Mouse (Mus musculus) right cerebral cortex, postnatal 36 days (tissue): Measurements from ENCODE around the gene 4931428L18Rik.
A peak's percentile ranks its signal among the peaks of the same experiment; 100 is the strongest.

Experiments
- DNase-seq, 2 experiments: peaks; one replicate each; pipeline ENCODE4 v3.0.0; 2022; ENCODE audit warnings: low spot score in 2 of 2, mixed read lengths in 1 of 2

Gene 4931428L18Rik

DNA sequence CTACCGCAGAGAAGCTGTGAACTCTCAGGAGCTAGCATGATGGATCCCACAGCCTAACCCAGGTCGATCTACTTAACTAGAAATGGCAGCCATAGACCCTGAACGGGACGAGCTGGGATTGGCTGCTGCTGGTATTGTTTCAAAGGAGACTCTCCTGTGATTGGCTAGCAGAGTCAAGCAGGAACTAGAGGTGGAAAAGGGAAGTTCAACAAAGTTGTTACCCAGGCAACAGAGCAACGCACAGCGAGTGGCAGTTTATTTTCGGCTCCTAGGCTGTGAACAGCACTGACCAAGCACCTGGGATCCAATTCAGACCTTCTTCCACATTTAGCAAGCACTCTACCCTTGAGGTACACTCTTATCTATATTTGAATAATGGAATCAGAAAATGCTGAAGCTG is at the start of gene 4931428L18Rik, which contains the start of gene Pih1d3:
4931428L18Rik (minus strand) TSS at position 121 of the 400 bp plus-strand sequence.
Pih1d3 (plus strand) TSS at position 275 of the 400 bp plus-strand sequence.
- DNase-seq, result no peak

DNA sequence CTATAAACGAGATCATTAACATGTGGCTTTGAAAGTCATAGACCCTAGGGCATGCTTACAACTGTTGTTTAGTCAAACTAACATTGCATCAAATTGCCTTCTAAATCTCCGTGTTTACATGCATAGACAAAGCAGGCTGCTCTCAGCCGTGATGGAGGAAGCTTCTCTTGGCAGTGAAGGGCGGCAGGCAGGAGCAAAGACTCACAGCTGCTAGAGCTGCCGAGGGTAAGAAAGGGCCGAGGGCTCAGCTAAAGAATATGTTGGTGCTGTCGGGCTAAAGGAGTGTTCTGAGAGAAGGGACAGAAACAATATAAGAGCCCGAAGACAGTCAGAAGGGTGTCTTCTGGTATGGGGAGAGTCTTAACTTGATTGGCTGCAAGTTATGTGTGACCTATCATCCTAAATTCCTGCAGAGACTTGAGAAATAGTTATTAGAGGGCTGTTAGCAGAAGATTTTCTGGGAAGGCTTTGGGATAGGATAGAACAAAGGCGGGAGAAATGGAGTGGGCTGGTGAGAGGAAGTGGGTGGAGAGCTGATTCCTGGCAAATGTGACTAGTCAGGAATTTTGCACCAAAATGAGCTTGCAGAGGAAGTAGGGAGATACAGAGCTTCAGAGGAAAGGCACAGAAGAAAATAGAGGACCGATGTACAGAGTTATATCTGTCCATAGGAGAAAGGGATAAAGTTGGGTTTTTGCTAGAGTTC is 37.9 kb upstream of the 4931428L18Rik start:
- DNase-seq, result peak; percentile 8 to 28

DNA sequence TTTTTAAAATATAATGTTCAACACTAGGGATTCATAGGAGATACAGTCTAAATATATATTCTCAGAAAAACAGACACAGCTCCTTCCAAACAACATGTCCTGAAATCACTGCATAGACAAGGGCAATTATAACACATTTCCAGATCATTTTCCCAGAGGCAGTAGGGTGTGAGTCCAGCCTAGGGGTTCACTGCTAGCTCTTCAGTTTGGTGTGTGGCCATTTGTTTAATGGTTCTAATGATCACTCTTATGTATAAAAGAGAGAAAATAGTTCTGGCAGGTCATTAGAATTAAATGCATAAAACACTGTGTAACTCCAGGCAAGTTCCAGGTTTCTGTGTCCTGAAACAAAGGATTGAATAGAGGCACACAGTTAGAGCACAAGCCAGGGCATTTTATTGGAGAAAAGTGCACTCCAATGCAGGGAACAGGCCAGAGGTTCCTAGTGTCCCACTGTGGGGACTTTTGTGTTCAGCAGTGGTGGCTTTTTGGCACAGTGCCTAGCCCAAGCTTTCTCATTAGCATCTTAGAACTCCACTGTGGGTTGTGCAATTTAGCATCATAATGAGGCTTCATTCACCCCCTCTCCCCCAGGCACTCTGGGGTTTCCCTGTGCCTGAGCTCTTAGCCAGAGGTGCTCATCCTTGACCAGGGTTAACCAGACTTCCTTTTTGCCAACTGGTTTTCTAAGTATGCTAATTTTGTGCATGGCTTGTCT is 11.0 kb upstream of the 4931428L18Rik start:
- no peak for DNase-seq

GRCm38 (mm10) chr1:31220599-31221250 is 1.8 kb downstream of the 4931428L18Rik start:
- no peak for DNase-seq

DNA sequence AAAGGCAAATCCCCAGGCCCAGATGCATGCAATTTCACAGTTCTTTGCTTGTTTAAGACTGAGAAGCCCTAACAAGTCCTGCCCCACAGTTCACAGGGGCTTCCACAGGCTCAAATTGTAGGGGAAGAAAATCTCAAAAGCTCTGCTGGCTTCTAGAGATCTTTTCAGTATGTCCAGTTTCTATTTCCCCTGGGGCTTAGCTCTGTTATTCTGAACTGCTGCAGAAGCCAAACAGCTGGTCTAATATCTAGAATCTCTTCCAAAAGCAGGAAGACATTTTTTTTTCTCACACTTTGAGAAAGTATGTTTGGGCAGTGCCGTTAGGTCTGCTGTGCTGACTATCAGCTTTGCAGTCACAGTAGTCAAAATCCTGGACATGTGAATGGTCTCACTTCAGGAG is 7.7 kb downstream of the 4931428L18Rik start:
- no peak for DNase-seq

DNA sequence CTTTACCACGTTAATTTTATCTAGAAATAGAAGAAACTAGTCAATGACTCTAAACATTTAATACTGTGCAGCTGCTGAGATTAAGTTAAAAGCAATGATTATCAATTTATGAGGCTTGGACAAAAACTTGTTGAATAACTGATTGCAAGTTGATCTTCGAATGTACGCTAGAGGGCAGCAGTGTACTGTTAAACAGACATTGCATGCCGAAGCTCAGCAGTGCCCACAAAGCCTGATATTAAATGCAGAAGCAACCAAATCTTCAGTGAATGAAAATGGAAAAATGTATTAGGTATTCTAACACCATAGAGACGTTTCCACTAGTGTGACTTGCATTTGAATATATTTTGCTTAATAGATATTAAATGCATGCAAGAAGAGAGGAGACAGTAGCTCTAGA is 12.3 kb downstream of the 4931428L18Rik start:
- peak; percentile 14 to 28 for DNase-seq

- no peak for DNase-seq
Observed at GRCm38 (mm10) chr1:31205770-31206169, 16.7 kb downstream of the 4931428L18Rik start.

DNA sequence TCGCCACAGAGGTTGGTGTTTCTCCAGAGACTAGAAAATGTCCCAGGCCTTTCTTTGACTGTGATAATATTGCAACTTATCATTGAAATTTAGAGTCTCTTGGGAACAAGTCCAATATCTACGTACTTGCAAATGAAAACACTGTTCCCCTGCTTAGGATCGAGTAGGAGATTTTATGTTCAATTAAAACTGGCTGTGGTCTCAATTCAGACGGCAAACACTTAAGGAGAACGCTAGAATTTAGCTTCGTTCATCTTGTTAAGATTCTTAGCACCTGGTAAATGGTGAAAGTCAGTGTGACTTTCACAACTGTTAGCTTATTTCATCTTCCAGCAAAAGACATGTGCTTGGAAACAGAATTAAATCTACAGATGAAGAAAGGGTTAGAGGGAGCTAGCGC is 17.1 kb downstream of the 4931428L18Rik start:
- no peak for DNase-seq

DNA sequence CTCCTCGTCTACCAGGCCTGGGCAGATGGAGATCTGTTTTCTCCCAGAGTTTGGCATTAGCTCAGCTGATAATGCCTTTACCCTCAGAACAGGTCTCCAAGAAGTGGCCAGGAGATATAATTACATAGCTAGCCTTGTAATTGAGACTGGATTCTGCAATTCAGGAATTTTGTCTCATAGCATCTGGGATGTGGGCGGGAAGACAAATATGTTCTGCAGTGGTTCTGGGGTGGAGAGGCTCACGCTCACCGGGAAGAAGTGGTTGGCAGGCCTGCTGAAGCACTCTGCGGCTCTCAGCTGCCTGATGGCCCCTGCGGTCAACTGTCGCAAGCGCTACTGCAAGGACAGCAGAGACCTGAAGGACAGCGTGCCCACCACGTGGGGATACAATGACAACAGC is 18.7 kb downstream of the 4931428L18Rik start:
- DNase-seq, result peak in 1 of 2 experiments; percentile 28

DNA sequence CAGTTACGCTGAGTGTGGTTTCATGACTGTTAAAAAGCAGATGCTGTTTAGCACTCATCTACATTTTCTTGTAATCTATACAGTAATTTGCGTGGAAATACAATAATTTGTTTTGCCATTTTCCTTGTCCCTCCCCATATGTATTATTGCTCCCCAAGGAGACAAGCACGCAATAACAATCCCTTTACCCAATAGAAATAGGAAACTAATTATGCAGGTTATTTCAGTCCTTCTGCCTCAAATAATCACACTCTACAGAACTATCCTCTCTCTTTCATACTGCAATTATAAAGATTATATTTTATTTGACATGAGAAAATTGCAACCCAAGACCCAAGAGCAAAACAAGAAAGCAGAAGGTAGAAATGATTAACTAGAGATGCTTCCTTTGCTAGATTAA is 25.5 kb downstream of the 4931428L18Rik start:
- no peak for DNase-seq

DNA sequence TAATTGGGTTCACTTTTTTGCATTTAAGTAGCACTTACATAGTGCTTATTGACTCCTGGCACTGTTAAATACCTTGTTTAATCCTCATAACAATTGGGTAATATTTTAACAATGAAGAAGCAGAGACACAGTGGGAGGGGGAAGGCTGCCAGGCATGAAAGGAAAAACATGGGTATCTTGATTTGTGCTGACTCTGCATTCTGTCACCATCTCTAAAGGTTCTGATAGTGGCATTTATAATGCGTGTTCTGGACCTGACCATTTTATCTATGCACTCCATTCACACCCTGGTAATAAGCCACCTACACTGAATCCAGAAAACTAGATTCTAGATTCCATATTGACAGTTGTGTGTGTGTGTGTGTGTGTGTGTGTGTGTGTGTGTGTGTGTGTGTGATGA is 26.9 kb downstream of the 4931428L18Rik start:
- no peak for DNase-seq

GRCm38 (mm10) chr1:31190237-31190866 is 32.1 kb downstream of the 4931428L18Rik start:
- DNase-seq, result no peak

DNA sequence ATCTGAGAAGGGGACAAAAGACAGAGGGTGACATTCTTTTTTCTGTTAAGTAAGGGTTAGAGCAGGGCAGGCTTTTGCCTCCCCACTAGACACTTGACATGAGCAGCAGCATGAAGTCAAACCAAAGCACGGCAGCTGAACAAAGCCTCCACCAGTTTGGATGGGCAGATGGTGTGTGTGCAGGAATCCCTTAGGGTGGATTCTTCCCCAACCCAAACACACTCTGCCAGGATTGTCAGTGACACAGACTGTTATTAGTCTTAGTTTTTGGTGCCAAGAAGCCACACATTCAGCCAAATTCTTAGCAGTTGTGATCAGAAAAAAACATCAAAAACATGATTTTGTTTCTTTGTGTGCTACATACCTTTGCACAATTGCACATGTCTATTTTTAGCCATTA is 44.2 kb downstream of the 4931428L18Rik start:
- DNase-seq, result no peak

- DNase-seq, result no peak
Observed at GRCm38 (mm10) chr1:31176101-31176500, 46.4 kb downstream of the 4931428L18Rik start, which contains the start of gene Lgsn. TSS of gene Lgsn (plus strand) at chr1:31176401.

- no peak for DNase-seq
Observed at GRCm38 (mm10) chr1:31175401-31175800, 47.1 kb downstream of the 4931428L18Rik start.

DNA sequence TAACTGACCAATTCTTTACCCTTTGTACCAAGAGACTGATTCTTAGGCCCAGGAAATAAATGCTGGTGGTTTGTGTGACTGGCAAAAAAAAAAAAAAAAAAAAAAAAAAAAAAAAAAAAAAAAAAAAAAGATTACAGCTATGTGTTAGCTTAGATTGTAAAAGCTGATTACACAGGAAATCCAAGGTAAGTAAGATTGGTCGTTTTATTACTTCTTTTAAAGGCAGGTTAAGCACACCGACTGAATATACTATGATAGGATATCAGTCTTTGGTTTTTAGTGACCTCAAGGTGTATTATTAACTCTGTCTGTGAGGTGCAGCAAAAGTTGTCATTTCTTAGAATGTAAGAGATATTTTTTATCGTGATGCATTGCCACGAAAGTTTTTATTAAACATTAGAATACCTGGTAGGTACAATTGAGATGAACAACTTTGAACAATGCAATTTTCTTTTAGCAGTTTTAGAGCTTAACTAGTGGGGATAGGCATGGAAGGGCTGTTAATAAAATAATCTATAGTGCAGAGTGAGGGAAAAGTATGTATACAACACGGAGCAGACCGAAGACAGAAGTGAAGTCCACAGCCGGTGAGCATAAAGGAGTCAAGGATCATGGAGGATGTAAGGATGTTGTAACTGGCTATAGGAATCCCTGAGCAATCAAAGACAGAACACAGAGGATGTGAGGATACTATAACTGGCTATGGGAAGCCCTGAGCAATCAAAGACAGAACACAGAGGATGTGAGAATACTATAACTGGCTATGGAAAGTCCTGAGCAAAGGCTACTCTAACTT is 57.0 kb downstream of the 4931428L18Rik start:
- DNase-seq, result no peak

DNA sequence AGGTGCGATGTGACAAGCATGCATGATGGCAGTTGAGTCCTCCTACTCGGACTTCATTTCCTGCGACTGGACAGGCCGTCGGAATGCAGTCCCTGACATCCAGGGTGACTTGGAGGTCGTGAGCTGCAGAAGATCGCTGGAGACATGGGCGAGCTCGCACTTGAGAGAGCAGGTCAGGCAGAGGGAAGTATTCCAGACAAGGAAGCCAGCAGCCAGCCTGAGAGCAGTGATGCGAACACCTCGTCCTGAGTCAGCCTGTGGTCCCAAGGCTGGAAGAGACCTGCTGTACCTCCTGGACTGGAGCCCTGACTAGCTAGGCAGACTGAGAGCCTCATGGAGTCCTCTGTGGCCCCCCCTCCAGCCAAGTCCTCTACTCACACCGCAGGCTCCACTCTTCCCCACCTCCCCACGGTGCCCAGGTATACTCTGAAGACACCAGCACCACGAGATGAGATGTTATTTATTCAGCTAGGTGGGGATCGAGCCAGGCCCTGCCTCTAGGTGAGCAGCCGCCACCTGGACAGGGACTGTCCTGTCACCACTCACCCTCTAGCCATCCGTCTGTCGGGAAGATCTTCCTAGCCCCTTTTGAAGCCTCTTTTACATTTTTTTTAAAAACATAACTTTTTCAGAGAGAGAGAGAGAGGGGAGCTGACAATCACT is 57.8 kb downstream of the 4931428L18Rik start:
- no peak for DNase-seq

DNA sequence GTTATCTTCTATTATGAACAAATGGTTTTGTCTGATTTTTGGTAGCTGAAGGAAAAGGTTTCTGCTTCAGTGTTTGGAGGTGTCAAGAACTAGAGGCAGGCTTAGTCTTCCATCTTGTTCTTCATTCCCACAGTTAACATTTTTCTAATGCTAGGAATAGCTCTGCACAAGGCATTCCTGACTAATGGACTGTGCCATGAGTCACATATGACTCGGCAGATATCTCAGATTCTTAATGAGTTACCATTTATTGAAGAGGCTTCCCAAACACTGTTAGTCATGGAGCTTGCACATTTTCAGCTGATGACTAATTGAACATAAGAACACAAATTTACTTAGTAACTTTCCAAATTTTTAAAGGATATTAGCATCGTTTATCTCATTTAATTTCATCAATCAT is 65.6 kb downstream of the 4931428L18Rik start:
- DNase-seq, result no peak

DNA sequence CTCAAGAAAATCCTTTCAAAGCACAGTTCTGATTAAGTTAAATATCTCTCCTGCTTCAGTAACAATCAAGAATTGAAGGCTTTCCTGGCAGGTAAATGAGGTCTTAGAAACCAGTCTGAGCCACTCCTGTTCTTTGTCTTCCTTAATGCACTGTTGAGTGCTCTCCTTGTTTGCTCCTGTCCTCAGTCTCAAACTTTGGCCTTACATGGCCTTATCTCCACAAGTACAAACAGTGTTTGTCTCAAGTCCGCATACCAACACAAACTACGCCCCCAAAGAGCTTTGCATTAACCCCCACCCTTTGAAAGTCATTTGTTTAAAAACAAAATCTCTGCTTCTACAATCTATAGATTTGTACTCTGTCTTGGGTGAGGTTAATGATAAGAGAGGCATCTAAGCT is 66.3 kb downstream of the 4931428L18Rik start:
- no peak for DNase-seq

- peak; percentile 18 to 57 for DNase-seq
Observed at GRCm38 (mm10) chr1:31153793-31154349, 68.6 kb downstream of the 4931428L18Rik start.
